Mouse (Mus musculus) layer of hippocampus, postnatal 10 days (tissue): ENCODE results near the gene Drc7. TPM values are rescaled to one million over a fixed set of nuclear protein-coding genes. Genes with fewer than 3 reads are reported as not detected.
"Not testable (repeated sequence)": the region's sequence is repeated elsewhere in the genome, so short reads cannot be mapped to it uniquely, and the experiment has no call there.

Experiments used
- DNase-seq, 2 experiments: peaks; one replicate each; pipeline ENCODE4 v3.0.0; 2021; ENCODE audit warnings: low spot score in 2 of 2
- long read RNA-seq: library from polyadenylated mRNA; stranded (forward); transcript quantifications from one replicate; pipeline ENCODE4 v2.0.0, GENCODE M21; 2023
- total RNA-seq, 2 experiments: library from RNA; stranded (reverse); gene quantifications; 2 replicates each; pipeline ENCODE4 v1.2.3; 2021

Drc7 gene
- total RNA-seq: 1 to 10 TPM; 1.9 to 3.2 TPM
- long read RNA-seq: 0 reads

DNA sequence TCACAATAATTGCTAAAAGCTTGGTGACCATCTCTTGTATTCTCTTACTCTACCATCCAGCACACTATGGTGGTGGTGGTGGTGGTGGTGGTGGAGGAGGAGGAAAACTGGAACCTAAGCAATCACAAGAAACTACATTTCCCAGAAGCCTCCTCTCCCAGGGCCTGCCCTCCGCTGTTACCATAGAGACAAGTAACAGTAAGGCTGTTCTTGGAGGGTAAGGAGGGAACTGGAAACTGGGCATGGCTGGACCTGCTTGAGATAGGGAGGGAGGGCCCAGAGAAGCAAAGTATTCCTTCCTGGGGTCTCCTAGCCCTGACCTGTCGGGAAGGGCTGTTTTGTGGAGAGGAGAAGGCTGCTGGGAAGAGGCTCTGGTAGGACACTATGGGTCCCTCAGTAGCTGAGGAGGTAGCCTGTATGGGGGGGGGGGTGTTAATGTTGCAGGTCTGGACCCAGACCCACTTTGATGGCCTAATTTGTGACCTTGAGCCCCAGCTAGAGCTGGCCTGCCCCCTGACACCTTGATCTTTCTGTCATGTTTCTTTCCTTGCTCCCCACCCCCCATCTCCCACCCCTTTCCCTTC is at the start of gene Drc7:
TSS of gene Drc7 (plus strand) at position 177 of the 584 bp plus-strand sequence.
- peak; percentile 12 to 21 for DNase-seq

DNA sequence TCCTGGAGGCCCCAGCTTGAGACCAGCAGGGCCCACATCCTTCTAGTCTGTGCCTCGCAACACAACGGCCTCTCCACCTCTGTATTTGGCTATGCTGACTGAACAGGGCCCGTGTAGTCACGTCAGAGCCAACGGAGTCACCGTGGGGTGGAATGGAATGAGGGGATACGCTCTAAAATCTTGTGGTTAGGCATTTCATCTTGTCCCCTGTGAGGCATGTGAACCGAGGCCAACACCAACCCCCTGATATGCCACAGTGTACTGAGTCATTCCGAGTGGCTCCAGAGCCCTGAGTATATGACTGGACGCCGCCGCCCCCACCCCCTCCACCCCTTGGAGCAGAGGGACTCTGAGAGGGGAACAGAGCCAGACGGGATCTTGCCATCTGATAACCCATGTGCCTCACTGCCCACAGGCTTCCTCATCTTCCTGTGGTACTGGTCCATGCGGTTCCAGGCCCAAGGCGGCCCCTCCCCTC is 42.4 kb upstream of the Drc7 start:
- no peak for DNase-seq

DNA sequence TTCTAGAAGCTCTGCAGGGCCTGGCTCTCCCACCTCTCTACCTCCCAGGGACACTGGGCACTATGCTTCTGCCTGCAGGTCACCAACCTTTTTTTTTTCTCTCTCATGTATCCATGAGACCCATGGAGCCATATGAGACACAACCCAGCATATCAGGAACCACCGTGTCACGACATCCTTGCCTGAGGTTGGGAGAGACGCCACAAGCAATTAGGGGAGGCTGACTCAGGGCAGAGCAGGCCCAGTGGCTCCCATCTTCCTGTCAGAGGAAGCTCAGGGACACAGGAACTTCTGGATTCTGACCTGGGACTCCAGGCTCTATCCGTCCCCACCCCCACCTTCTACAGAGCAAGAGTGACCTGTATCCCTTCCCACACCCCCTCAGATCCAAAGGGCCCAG is 39.0 kb upstream of the Drc7 start:
- no peak for DNase-seq

GRCm38 (mm10) chr8:95016684-95017083 is 38.2 kb upstream of the Drc7 start:
- DNase-seq: no peak

GRCm38 (mm10) chr8:95017451-95017850 is 37.5 kb upstream of the Drc7 start, which contains the start of gene Adgrg3:
TSS of gene Adgrg3 (plus strand) at chr8:95017692.
- no peak for DNase-seq

DNA sequence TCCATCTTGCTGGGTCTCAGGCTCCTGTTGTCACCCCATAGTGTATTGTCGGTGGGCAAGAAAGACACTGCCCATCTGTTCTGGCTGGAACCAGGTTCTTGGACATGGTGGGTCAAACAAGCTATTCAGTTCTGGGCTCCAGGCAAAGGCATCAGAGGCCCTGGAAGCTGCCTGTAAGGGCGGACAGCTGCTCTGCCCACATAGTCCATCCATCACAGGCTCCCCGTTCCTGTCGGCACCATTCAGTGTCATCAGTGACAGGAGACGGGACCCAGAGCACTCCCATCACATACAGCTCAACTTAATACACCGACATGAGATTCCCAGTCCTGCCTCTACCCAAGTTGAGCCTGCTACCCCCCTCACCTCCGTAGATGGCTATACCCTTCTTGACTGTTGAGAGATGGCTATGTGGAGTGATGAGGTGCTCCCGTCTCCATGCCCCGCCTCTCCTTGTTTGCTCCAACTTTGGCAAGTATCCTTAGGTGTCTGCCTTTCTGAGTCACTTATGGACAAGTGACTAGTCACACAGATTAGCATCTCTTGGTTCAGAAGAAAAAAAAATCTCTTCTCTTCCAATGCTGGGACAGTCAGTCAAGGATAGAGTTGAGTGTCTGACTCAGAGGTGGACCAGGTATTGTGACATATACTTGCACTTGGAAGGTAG is 36.8 kb upstream of the Drc7 start:
- DNase-seq: no peak

DNA sequence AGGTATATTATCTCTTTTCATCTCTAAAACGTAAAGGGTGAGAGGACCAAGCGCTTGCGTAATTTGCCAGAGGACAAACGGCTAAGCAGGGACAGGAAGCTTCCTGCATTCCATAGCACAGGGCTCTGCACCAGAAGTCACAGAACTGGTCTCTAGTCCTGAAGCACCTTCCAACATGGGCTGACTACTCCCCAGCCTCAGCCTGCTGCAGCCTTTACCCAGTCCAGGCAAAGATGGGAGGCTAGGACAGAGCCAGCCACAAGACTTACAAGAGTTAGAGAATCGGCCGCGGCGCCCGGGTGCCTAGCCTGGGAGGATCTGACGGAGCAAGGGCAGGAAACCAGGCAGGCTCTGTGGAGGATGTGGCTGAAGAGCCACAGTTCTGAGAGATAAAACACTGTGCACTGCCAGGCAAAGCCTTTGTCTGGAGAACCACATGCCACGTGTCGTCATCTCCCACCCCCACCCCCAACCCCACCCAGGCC is 34.6 kb upstream of the Drc7 start:
- no peak for DNase-seq

DNA sequence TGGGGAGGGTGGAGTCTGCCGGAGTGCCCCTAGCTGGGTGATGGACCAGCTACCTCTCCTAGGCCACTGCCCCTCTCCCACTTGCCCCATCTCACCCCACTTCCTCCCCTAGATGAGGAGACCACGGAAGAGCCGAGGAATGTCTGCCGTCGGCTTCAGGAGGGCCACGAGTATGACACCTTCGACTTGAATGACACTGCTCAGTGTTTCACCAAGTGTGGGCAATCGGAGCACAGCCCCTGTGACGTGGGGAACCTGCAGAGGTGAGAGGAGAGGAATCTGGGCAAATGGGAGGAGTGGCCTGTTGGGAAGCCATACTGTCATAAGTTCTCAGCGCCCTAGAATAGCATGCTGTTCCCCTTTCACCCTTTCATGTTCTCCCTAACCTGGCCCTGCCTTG is 34.1 kb upstream of the Drc7 start:
- no peak for DNase-seq

DNA sequence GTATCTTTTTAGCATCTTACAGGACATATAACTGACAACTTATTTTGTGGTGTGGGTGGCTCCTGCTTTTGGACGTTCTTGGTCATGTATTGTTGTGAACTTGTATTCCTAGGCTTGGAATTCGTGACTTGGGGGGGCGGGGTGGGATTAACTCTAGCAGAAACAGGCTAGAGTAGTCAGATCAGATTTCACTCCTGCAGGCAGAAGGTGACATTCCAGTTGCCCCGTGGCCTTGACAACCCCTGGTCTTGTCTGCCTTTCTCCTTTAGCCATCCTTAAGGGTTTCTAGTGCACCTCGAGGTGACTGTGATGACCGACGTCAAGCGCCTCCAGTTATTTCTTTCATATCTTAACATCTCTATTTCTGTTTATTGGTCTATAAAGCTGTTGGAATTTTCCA is 31.7 kb upstream of the Drc7 start:
- no peak for DNase-seq

- no peak for DNase-seq
These were observed 30.5 kb upstream of the Drc7 start for GRCm38 (mm10) chr8:95024387-95024786.

DNA sequence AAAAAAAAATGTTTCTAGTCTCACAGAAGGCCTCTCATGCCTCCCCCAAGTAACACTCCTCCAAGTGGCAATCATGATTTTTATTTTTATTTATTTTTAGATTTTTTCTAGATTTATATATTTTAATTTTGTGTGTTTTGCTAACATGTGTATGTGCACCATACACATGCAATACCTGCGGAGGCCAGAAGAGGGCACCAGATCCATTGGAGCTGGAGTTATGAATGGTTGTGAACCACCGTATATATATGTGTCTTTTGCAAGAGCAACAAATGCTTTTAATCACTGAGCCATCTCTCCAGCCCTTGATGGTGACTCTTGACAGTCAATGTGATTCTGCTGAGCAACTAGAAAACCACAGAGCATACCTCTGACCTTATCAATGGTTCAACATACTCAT is 29.5 kb upstream of the Drc7 start:
- DNase-seq: peak; percentile 37 to 48

DNA sequence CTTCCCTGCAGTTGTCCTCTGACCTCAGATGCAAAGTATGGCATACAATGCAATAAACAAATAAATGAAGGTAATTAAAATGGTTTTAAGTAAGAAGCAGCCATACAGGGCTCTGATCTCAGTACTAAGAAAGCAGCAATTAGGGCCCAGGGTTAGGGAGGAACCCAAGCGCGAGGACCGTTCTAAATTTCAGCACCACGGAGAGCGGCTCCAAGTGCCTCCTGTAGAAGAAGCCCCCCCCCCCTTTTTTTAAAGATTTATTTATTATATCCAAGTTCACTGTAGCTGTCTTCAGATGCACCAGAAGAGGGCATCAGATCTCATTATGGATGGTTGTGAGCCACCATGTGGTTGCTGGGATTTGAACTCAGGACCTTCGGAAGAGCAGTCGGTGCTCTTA is 26.5 kb upstream of the Drc7 start:
- DNase-seq: not testable (repeated sequence)

GRCm38 (mm10) chr8:95037106-95037925 is 17.6 kb upstream of the Drc7 start:
- DNase-seq: peak; percentile 28 to 49

- DNase-seq: no peak
These were observed 12.8 kb upstream of the Drc7 start for GRCm38 (mm10) chr8:95041883-95042784.

- no peak for DNase-seq
These were observed 10.1 kb upstream of the Drc7 start for GRCm38 (mm10) chr8:95044811-95045210.

- no peak for DNase-seq
These were observed 7.9 kb upstream of the Drc7 start for GRCm38 (mm10) chr8:95046982-95047381.

- DNase-seq: no peak
These were observed 6.8 kb upstream of the Drc7 start for GRCm38 (mm10) chr8:95047884-95048680.

- DNase-seq: no peak
These were observed 5.3 kb upstream of the Drc7 start for GRCm38 (mm10) chr8:95049636-95050035.

DNA sequence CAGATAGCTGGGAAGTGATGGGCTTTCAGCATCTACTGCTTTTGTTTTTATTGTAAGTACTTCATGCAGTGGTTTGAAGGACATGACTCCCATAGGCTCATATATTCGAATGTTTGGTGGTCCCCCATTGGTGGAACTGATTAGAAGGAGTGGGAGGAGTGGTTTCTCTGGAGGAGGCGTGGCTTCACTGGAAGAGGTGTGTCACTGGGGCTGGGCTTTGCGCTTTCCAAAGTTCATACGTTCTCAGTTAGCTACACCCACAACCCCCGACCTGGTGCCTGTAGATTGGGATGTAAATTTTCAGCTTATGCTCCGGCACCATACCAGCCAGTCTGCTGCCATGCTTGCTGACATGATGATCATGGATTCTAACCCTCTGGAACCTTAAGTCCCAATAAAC is 465 bp upstream of the Drc7 start:
- DNase-seq: no peak

DNA sequence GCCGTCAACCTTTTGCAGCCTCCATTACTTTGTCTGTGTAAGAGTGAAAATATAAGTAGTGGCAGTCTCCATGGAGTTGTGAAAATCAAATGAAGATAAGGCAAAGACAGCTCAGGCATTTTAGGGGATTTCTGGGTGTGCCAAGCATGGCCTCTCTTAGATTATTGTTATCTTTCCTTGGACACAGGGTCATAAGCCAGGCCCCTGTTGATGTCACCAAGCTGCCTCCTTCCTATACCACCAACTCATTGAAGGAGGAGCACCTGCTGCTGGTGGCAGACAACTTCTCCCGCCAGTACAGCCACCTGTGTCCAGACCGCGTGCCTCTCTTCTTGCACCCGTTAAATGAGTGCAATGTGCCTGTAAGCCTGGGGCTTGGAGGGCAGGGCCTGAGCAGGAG is 1.5 kb downstream of the Drc7 start:
- no peak for DNase-seq
